Mouse (Mus musculus) lung, adult 2 months (tissue): Measurements from ENCODE around the gene Cmss1.

Experiments used
- CTCF ChIP-seq: fragments of 200-500 bp; IDR thresholded peaks from 2 replicates; pipeline ENCODE4 v1.5.1; 2011; ENCODE audit warnings: mild to moderate bottlenecking, low read length, control low read depth; ENCODE audit not compliant: insufficient read depth
- POLR2A ChIP-seq: fragments of 200-500 bp; IDR thresholded peaks from 2 replicates; pipeline ENCODE4 v1.6.1; 2011; ENCODE audit warnings: low read depth, mild to moderate bottlenecking, control low read depth, low read length, borderline replicate concordance; ENCODE audit errors: extremely low read depth

DNA sequence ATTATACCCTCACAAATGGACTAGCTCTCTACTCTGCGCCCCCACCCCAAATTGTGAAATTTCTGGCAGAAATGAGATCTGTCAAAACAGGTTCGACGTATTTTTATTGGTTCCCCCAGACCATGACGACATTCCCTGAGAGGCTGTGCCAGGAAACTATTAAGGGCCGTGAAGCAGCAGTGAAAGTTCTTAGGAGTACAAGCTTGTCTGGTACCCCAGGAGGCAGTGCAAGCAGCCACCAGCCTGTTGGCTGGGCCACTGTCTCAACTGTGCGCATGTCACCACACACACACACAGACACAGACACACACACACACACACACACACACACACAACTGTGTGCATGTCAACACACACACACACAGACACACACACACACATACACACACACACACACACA is 208.8 kb downstream of the Cmss1 start:
- TF ChIP-seq CTCF: no peak
- TF ChIP-seq POLR2A: no peak
